Mouse (Mus musculus) MEL (cell line): ENCODE measurements around the gene Ube2g1. TPM values are rescaled to one million over a fixed set of nuclear protein-coding genes. Genes with fewer than 3 reads are reported as not detected.
"Not testable (repeated sequence)": the region's sequence is repeated elsewhere in the genome, so short reads cannot be mapped to it uniquely, and the experiment has no call there.

Source experiments
- DNase-seq: peaks from one replicate; pipeline ENCODE4 v3.0.0; 2011; ENCODE audit warnings: low read depth, low spot score
- H3K27ac ChIP-seq: 2 replicates; pipeline ENCODE4 v1.5.1; 2012; ENCODE audit warnings: low read depth, mild to moderate bottlenecking, control low read depth, low read length, moderate library complexity; ENCODE audit not compliant: control insufficient read depth
- H3K27me3 ChIP-seq, 2 experiments: fragments of 150-350 bp in 1 of 2; sonication (generic) in 1 of 2; 2 replicates each; pipeline ENCODE4 v1.6.1; 2012; ENCODE audit warnings: low read length in 2 of 2, mild to moderate bottlenecking in 2 of 2, improper control_type of control experiment in 1 of 2, moderate library complexity in 1 of 2; ENCODE audit not compliant: insufficient read depth in 2 of 2, control insufficient read depth in 1 of 2
- H3K36me3 ChIP-seq, 2 experiments: 2 replicates each; pipeline ENCODE4 v1.6.1; 2012 to 2014; ENCODE audit warnings: low read length in 2 of 2, improper control_type of control experiment in 1 of 2, inconsistent platforms in 1 of 2, mild to moderate bottlenecking in 1 of 2; ENCODE audit not compliant: insufficient read depth in 2 of 2, control insufficient read depth in 1 of 2
- H3K4me1 ChIP-seq, 2 experiments: fragments of 150-350 bp in 1 of 2; sonication (generic) in 1 of 2; 2 replicates each; pipeline ENCODE4 v1.6.1; 2012; ENCODE audit warnings: low read length in 2 of 2, improper control_type of control experiment in 1 of 2, mild to moderate bottlenecking in 1 of 2; ENCODE audit not compliant: insufficient read depth in 2 of 2, control insufficient read depth in 1 of 2
- H3K4me3 ChIP-seq, 2 experiments: fragments of 150-350 bp in 1 of 2; sonication (generic) in 1 of 2; 2 replicates each; pipeline ENCODE4 v1.5.1; 2012; ENCODE audit warnings: low read depth in 2 of 2, low read length in 2 of 2, mild to moderate bottlenecking in 2 of 2, moderate library complexity in 2 of 2, control low read depth in 1 of 2, improper control_type of control experiment in 1 of 2; ENCODE audit not compliant: control insufficient read depth in 1 of 2, insufficient read depth in 1 of 2
- H3K79me2 ChIP-seq: 2 replicates; pipeline ENCODE4 v1.6.1; 2012; ENCODE audit warnings: mild to moderate bottlenecking, low read length, moderate library complexity; ENCODE audit not compliant: control insufficient read depth, poor library complexity, insufficient read depth
- H3K9ac ChIP-seq: 2 replicates; pipeline ENCODE4 v1.6.1; 2012; ENCODE audit warnings: low read depth, mild to moderate bottlenecking, control low read depth, low read length, moderate library complexity; ENCODE audit not compliant: control insufficient read depth, poor library complexity, severe bottlenecking
- H3K9me3 ChIP-seq: fragments of 150-350 bp; sonication (generic); replicated peaks from 2 replicates; pipeline ENCODE4 v1.6.1; 2012; ENCODE audit warnings: mild to moderate bottlenecking, low read length, improper control_type of control experiment, moderate library complexity; ENCODE audit not compliant: insufficient read depth
- BHLHE40 ChIP-seq: IDR thresholded peaks from 2 replicates; pipeline ENCODE4 v1.6.1; 2012; ENCODE audit warnings: low read depth, mild to moderate bottlenecking, inconsistent platforms, low read length, improper control_type of control experiment, borderline replicate concordance
- ELF1 ChIP-seq: IDR thresholded peaks from 2 replicates; pipeline ENCODE4 v1.6.1; 2014; ENCODE audit warnings: low read depth, mild to moderate bottlenecking, inconsistent platforms, low read length, improper control_type of control experiment, moderate library complexity
- EP300 ChIP-seq, 2 experiments: IDR thresholded peaks; 2 replicates each; pipeline ENCODE4 v1.6.1; 2011; ENCODE audit warnings: improper control_type of control experiment in 2 of 2, low read length in 2 of 2, low read depth in 1 of 2, mild to moderate bottlenecking in 1 of 2
- ETS1 ChIP-seq: IDR thresholded peaks from 2 replicates; pipeline ENCODE4 v1.6.1; 2012; ENCODE audit warnings: low read depth, mild to moderate bottlenecking, inconsistent platforms, low read length, improper control_type of control experiment, moderate library complexity
- GATA1 ChIP-seq: IDR thresholded peaks from 2 replicates; pipeline ENCODE4 v1.6.1; 2011; ENCODE audit warnings: low read depth, low read length, improper control_type of control experiment
- JUND ChIP-seq: IDR thresholded peaks from 2 replicates; pipeline ENCODE4 v1.6.1; 2011; ENCODE audit warnings: low read depth, mild to moderate bottlenecking, improper control_type of control experiment, low read length
- MAZ ChIP-seq: IDR thresholded peaks from 2 replicates; pipeline ENCODE4 v1.6.1; 2012; ENCODE audit warnings: low read depth, mild to moderate bottlenecking, inconsistent platforms, low read length, improper control_type of control experiment
- MXI1 ChIP-seq: IDR thresholded peaks from 2 replicates; pipeline ENCODE4 v1.6.1; 2011; ENCODE audit warnings: mild to moderate bottlenecking, low read depth, low read length, improper control_type of control experiment
- MYB ChIP-seq: IDR thresholded peaks from 2 replicates; pipeline ENCODE4 v1.6.1; 2011; ENCODE audit warnings: mild to moderate bottlenecking, low read depth, low read length, improper control_type of control experiment
- MYC ChIP-seq: IDR thresholded peaks from 2 replicates; pipeline ENCODE4 v1.6.1; 2011; ENCODE audit warnings: low read depth, mild to moderate bottlenecking, low read length, improper control_type of control experiment, moderate library complexity
- POLR2AphosphoS5 ChIP-seq: IDR thresholded peaks from 2 replicates; pipeline ENCODE4 v1.6.1; 2012; ENCODE audit warnings: low read depth, borderline replicate concordance, mild to moderate bottlenecking, inconsistent platforms, low read length, moderate library complexity, mixed read lengths
- RAD21 ChIP-seq: IDR thresholded peaks from 2 replicates; pipeline ENCODE4 v1.6.1; 2011; ENCODE audit warnings: mild to moderate bottlenecking, low read depth, low read length, improper control_type of control experiment
- RCOR1 ChIP-seq: IDR thresholded peaks from 2 replicates; pipeline ENCODE4 v1.6.1; 2012; ENCODE audit warnings: low read depth, mild to moderate bottlenecking, inconsistent platforms, low read length, improper control_type of control experiment
- TAL1 ChIP-seq: IDR thresholded peaks from 2 replicates; pipeline ENCODE4 v1.6.1; 2012; ENCODE audit warnings: mild to moderate bottlenecking, inconsistent platforms, low read length, moderate library complexity, mixed read lengths
- TCF12 ChIP-seq: IDR thresholded peaks from 2 replicates; pipeline ENCODE4 v1.6.1; 2014; ENCODE audit warnings: low read depth, mild to moderate bottlenecking, inconsistent platforms, low read length, improper control_type of control experiment, moderate library complexity
- USF1 ChIP-seq: IDR thresholded peaks from 2 replicates; pipeline ENCODE4 v1.6.1; 2014; ENCODE audit warnings: low read depth, mild to moderate bottlenecking, inconsistent platforms, low read length, improper control_type of control experiment, moderate library complexity
- ZC3H11A ChIP-seq: IDR thresholded peaks from 2 replicates; pipeline ENCODE4 v1.6.1; 2012; ENCODE audit warnings: low read depth, mild to moderate bottlenecking, inconsistent platforms, low read length, improper control_type of control experiment
- ZMIZ1 ChIP-seq: IDR thresholded peaks from 2 replicates; pipeline ENCODE4 v1.6.1; 2012; ENCODE audit warnings: low read depth, mild to moderate bottlenecking, inconsistent platforms, low read length, improper control_type of control experiment, moderate library complexity
- polyA plus RNA-seq, 2 experiments: library from polyadenylated mRNA; stranded (reverse) in 1 of 2; unstranded in 1 of 2; fragments of >175 nt in 1 of 2; fragments of >200 nt in 1 of 2; gene quantifications; 2 replicates each; pipeline versions ENCODE4 v1.2.1 to v1.2.4; 2012; ENCODE audit warnings: low replicate concordance in 2 of 2, low read depth in 1 of 2; ENCODE audit not compliant: insufficient read length in 2 of 2, insufficient read depth in 1 of 2, missing spikeins in 1 of 2
- total RNA-seq: library from RNA; depleted of rRNA; stranded (reverse); fragments of 300-350 nt; gene quantifications from 2 replicates; pipeline ENCODE4 v1.2.3, GENCODE M21; 2012

Gene Ube2g1
- total and polyA plus RNA-seq, 3 experiments: 26.6 to 38.1 (median 38.0) TPM

DNA sequence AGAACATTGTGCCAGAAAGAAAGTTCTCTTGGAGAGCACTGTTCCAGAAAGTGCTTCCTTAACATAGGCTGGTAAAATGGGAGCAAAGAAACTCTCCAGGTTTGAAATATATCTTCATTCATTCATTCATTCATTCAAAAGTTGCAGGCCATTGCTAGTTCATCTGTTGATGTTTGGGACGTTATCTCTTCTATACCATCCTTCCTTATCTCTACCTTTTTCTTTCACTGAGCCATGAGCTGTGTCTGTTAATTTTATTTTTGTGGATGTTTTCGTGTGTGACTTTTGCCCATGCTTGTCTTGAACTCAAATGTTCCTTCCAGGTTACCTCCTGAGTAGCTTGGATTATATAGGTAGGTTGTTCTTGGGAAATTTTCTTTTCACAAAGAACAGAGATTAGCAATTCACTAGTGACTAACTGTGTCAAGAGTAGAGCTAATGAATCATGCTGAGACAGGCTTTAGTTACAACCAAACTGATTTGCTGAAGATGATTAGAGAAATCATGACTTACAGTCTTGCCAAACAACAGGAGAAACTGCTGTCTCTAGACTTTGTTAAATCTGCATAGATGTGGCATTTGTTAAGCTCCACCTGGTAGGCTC is 89.4 kb downstream of the Ube2g1 start:
- no peaks in the 10 kb centered on the region for H3K9me3 ChIP-seq
- no peak overlapping the region for H3K4me3 ChIP-seq
- no peak overlapping the region for H3K9ac ChIP-seq
- H3K79me2 ChIP-seq: peaks cover 43% of the 10 kb centered on the region
- peak; percentile 20; the same call in 1 of the 2 replicates for TF ChIP-seq MYC
- TF ChIP-seq ZC3H11A: 0 out of 2 replicates have a peak, but pooled peaks have one; percentile 3
- TF ChIP-seq ETS1: peak; percentile 15; the same call in 1 of the 2 replicates
- TF ChIP-seq EP300 (IDR thresholded peaks at IDR 0.05; ENCODE audit: low read depth in 1 of 2, low read length in 2 of 2): peak in 1 of 2 experiments; percentile 46; a peak in 2 of 4 replicates
- no peak; the same call in 1 of the 2 replicates for TF ChIP-seq RCOR1
- TF ChIP-seq TAL1: no peak
- TF ChIP-seq TCF12: peak; percentile 28; the same call in 1 of the 2 replicates
- peak; percentile 53; the same call in 1 of the 2 replicates for TF ChIP-seq GATA1
- peak; percentile 40 for TF ChIP-seq MXI1
- TF ChIP-seq, all 39 proteins: peak for 7
- H3K36me3 ChIP-seq: peaks cover 6 to 57% of the 10 kb centered on the region in 2 experiments
- H3K27ac ChIP-seq: peak overlapping the region; percentile 24; the same call in 1 of the 2 replicates
- DNase-seq: peak; percentile 36
- H3K27me3 ChIP-seq: no peaks in the 10 kb centered on the region
- H3K4me1 ChIP-seq: peaks cover 40 to 46% of the 10 kb centered on the region in 2 experiments

GRCm38 (mm10) chr11:72697323-72697722 is 90.2 kb downstream of the Ube2g1 start:
- Histone ChIP-seq H3K4me1 (peaks cover 38 to 39% of the 10 kb centered on the region in 2 experiments), H3K79me2 (peaks cover 34% of the 10 kb centered on the region), H3K27me3 (no peaks in the 10 kb centered on the region), H3K4me3 (no peak overlapping the region), H3K9ac (no peak overlapping the region), H3K27ac (no peak overlapping the region), H3K36me3 (peaks cover 6 to 50% of the 10 kb centered on the region in 2 experiments), H3K9me3 (no peaks in the 10 kb centered on the region)
- TF ChIP-seq BHLHE40 (no peak), MYB (no peak), USF1 (no peak), ELF1 (no peak), EP300 (IDR thresholded peaks at IDR 0.05; ENCODE audit: low read depth in 1 of 2, low read length in 2 of 2) (no peak), MXI1 (no peak), RAD21 (no peak), ZMIZ1 (no peak), TCF12 (no peak), MAZ (no peak), POLR2AphosphoS5 (no peak), JUND (no peak)
- DNase-seq: peak; percentile 32

DNA sequence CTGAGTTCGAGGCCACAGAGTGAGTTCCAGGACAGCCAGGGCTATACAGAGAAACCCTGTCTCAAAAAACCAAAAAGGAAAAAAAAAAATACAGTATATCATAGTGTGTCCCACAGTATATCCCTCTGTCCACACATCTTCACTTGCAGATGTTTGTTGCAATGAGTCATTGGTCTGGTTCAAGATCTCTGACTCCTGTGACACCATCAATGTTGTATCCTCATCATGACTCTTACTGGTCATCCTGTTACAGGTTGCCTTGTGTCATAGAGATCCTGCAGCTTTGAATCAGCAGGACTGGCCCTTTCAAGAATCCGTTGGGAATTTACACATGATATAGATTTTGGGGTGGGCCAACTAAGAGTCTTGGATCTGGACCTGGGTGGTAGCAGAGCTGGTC is 98.0 kb downstream of the Ube2g1 start:
- not testable (repeated sequence) for H3K4me1 ChIP-seq, H3K9ac ChIP-seq, DNase-seq, H3K27ac ChIP-seq, H3K9me3 ChIP-seq, H3K27me3 ChIP-seq, H3K4me3 ChIP-seq
- peaks cover 15% of the 10 kb centered on the region for H3K79me2 ChIP-seq
- H3K36me3 ChIP-seq: peaks cover 6 to 22% of the 10 kb centered on the region in 2 experiments; a peak in 3 of 4 replicates
